Mouse (Mus musculus): Measurements from ENCODE around the gene Gucy1b1. TPM values are rescaled to one million over a fixed set of nuclear protein-coding genes. Genes with fewer than 3 reads are reported as not detected.

Gucy1b1 gene
- polyA plus RNA-seq, 1 experiment: 2.4 TPM

- Histone ChIP-seq H3K36me3 (ENCODE audit: control insufficient read depth, insufficient read depth, low read length) (no peaks in the 10 kb centered on the region), H3K4me3 (ENCODE audit: low read depth, low read length) (no peak overlapping the region), H3K4me1 (ENCODE audit: control insufficient read depth, insufficient read depth, insufficient read length, low read length) (no peaks in the 10 kb centered on the region), H3K27me3 (ENCODE audit: control insufficient read depth, insufficient read depth, low read length) (no peaks in the 10 kb centered on the region), H3K27ac (ENCODE audit: insufficient read depth, low read depth, low read length) (no peak overlapping the region)
- no peak for TF ChIP-seq CTCF (IDR thresholded peaks at IDR 0.05; ENCODE audit: extremely low read depth, insufficient read length, insufficient replicate concordance, low read depth, low read length)
- TF ChIP-seq POLR2A (IDR thresholded peaks at IDR 0.05; ENCODE audit: low read depth, low read length): no peak
- WGBS: 65% methylated on average over 2 of the region's 2 CpGs
Measured at GRCm38 (mm10) chr3:82036262-82037044, 38.0 kb downstream of the Gucy1b1 start.

GRCm38 (mm10) chr3:82030008-82030748, 44.3 kb downstream of the Gucy1b1 start:
- H3K4me1 ChIP-seq (ENCODE audit: control insufficient read depth, insufficient read depth, insufficient read length, low read length): no peaks in the 10 kb centered on the region
- no peaks in the 10 kb centered on the region for H3K36me3 ChIP-seq (ENCODE audit: control insufficient read depth, insufficient read depth, low read length)
- H3K27ac ChIP-seq (ENCODE audit: insufficient read depth, low read depth, low read length): no peak overlapping the region
- WGBS: 63% methylated on average over 1 of the region's 1 CpGs
- no peak for TF ChIP-seq CTCF (IDR thresholded peaks at IDR 0.05; ENCODE audit: extremely low read depth, insufficient read length, insufficient replicate concordance, low read depth, low read length)
- TF ChIP-seq POLR2A (IDR thresholded peaks at IDR 0.05; ENCODE audit: low read depth, low read length): no peak
- H3K27me3 ChIP-seq (ENCODE audit: control insufficient read depth, insufficient read depth, low read length): no peaks in the 10 kb centered on the region
- H3K4me3 ChIP-seq (ENCODE audit: low read depth, low read length): no peak overlapping the region

- Histone ChIP-seq H3K4me1 (ENCODE audit: control insufficient read depth, insufficient read depth, insufficient read length, low read length) (no peaks in the 10 kb centered on the region), H3K27me3 (ENCODE audit: control insufficient read depth, insufficient read depth, low read length) (no peaks in the 10 kb centered on the region), H3K36me3 (ENCODE audit: control insufficient read depth, insufficient read depth, low read length) (no peaks in the 10 kb centered on the region), H3K27ac (ENCODE audit: insufficient read depth, low read depth, low read length) (no peak overlapping the region), H3K4me3 (ENCODE audit: low read depth, low read length) (no peak overlapping the region)
- TF ChIP-seq POLR2A (IDR thresholded peaks at IDR 0.05; ENCODE audit: low read depth, low read length) (no peak), CTCF (IDR thresholded peaks at IDR 0.05; ENCODE audit: extremely low read depth, insufficient read length, insufficient replicate concordance, low read depth, low read length) (no peak)
- WGBS: 0% methylated on average over 3 of the region's 3 CpGs
Measured at GRCm38 (mm10) chr3:82029229-82029628, 45.3 kb downstream of the Gucy1b1 start.

GRCm38 (mm10) chr3:82027286-82027685, 47.2 kb downstream of the Gucy1b1 start:
- no peaks in the 10 kb centered on the region for H3K4me1 ChIP-seq (ENCODE audit: control insufficient read depth, insufficient read depth, insufficient read length, low read length)
- no peaks in the 10 kb centered on the region for H3K36me3 ChIP-seq (ENCODE audit: control insufficient read depth, insufficient read depth, low read length)
- no peaks in the 10 kb centered on the region for H3K27me3 ChIP-seq (ENCODE audit: control insufficient read depth, insufficient read depth, low read length)
- WGBS: 74% methylated on average over 1 of the region's 1 CpGs
- no peak for TF ChIP-seq POLR2A (IDR thresholded peaks at IDR 0.05; ENCODE audit: low read depth, low read length)
- TF ChIP-seq CTCF (IDR thresholded peaks at IDR 0.05; ENCODE audit: extremely low read depth, insufficient read length, insufficient replicate concordance, low read depth, low read length): no peak
- H3K27ac ChIP-seq (ENCODE audit: insufficient read depth, low read depth, low read length): no peak overlapping the region
- no peak overlapping the region for H3K4me3 ChIP-seq (ENCODE audit: low read depth, low read length)

- no peak overlapping the region for H3K27ac ChIP-seq (ENCODE audit: insufficient read depth, low read depth, low read length)
Measured at GRCm38 (mm10) chr3:82023065-82023464, 51.4 kb downstream of the Gucy1b1 start.

GRCm38 (mm10) chr3:82022421-82022920, 52.0 kb downstream of the Gucy1b1 start:
- TF ChIP-seq CTCF (IDR thresholded peaks at IDR 0.05; ENCODE audit: extremely low read depth, insufficient read length, insufficient replicate concordance, low read depth, low read length) (no peak), POLR2A (IDR thresholded peaks at IDR 0.05; ENCODE audit: low read depth, low read length) (no peak)
- H3K4me1 ChIP-seq (ENCODE audit: control insufficient read depth, insufficient read depth, insufficient read length, low read length): no peaks in the 10 kb centered on the region
- no peaks in the 10 kb centered on the region for H3K27me3 ChIP-seq (ENCODE audit: control insufficient read depth, insufficient read depth, low read length)
- no peaks in the 10 kb centered on the region for H3K36me3 ChIP-seq (ENCODE audit: control insufficient read depth, insufficient read depth, low read length)
- 80% methylated on average over 8 of the region's 8 CpGs for WGBS
- H3K27ac ChIP-seq (ENCODE audit: insufficient read depth, low read depth, low read length): no peak overlapping the region
- no peak overlapping the region for H3K4me3 ChIP-seq (ENCODE audit: low read depth, low read length)

More at GRCm38 (mm10) chr3:82023065-82023464, 51.4 kb downstream of the Gucy1b1 start:
- WGBS: 81% methylated on average over 3 of the region's 3 CpGs
- H3K27me3 ChIP-seq (ENCODE audit: control insufficient read depth, insufficient read depth, low read length): no peaks in the 10 kb centered on the region
- H3K36me3 ChIP-seq (ENCODE audit: control insufficient read depth, insufficient read depth, low read length): no peaks in the 10 kb centered on the region
- no peak for TF ChIP-seq POLR2A (IDR thresholded peaks at IDR 0.05; ENCODE audit: low read depth, low read length)
- no peak for TF ChIP-seq CTCF (IDR thresholded peaks at IDR 0.05; ENCODE audit: extremely low read depth, insufficient read length, insufficient replicate concordance, low read depth, low read length)
- no peaks in the 10 kb centered on the region for H3K4me1 ChIP-seq (ENCODE audit: control insufficient read depth, insufficient read depth, insufficient read length, low read length)
- H3K4me3 ChIP-seq (ENCODE audit: low read depth, low read length): no peak overlapping the region

- H3K27ac ChIP-seq (ENCODE audit: insufficient read depth, low read depth, low read length): no peak overlapping the region
- no peaks in the 10 kb centered on the region for H3K27me3 ChIP-seq (ENCODE audit: control insufficient read depth, insufficient read depth, low read length)
- H3K36me3 ChIP-seq (ENCODE audit: control insufficient read depth, insufficient read depth, low read length): no peaks in the 10 kb centered on the region
- WGBS: 79% methylated on average over 7 of the region's 7 CpGs
- H3K4me1 ChIP-seq (ENCODE audit: control insufficient read depth, insufficient read depth, insufficient read length, low read length): no peaks in the 10 kb centered on the region
- H3K4me3 ChIP-seq (ENCODE audit: low read depth, low read length): no peak overlapping the region
- TF ChIP-seq POLR2A (IDR thresholded peaks at IDR 0.05; ENCODE audit: low read depth, low read length): no peak
- no peak for TF ChIP-seq CTCF (IDR thresholded peaks at IDR 0.05; ENCODE audit: extremely low read depth, insufficient read length, insufficient replicate concordance, low read depth, low read length)
Measured at GRCm38 (mm10) chr3:82014148-82014703, 60.3 kb downstream of the Gucy1b1 start.

All from small intestine, adult 2 months (tissue).